Mouse (Mus musculus) urinary bladder, adult 18-20 months (tissue): ENCODE results near the gene Rrp12.
A peak's percentile ranks its signal among the peaks of the same experiment; 100 is the strongest.
"Not testable (repeated sequence)": the region's sequence is repeated elsewhere in the genome, so short reads cannot be mapped to it uniquely, and the experiment has no call there.

Experiments
- DNase-seq, 2 experiments: peaks; one replicate each; pipeline ENCODE4 v3.0.0; 2022; ENCODE audit warnings: low spot score in 2 of 2, mixed read lengths in 2 of 2

Gene Rrp12

GRCm38 (mm10) chr19:41895460-41896318 is at the start of gene Rrp12:
Gene Rrp12 (minus strand): TSS chr19:41896173.
- DNase-seq: peak; percentile 63 to 75

- no peak for DNase-seq
These were observed 47.9 kb upstream of the Rrp12 start for GRCm38 (mm10) chr19:41943841-41944240.

- no peak for DNase-seq
These were observed 42.6 kb upstream of the Rrp12 start for GRCm38 (mm10) chr19:41938539-41938938.

GRCm38 (mm10) chr19:41935921-41936320 is 39.9 kb upstream of the Rrp12 start:
- no peak for DNase-seq

- no peak for DNase-seq
These were observed 38.2 kb upstream of the Rrp12 start for GRCm38 (mm10) chr19:41934124-41934523.

- DNase-seq: peak; percentile 97 to 99
These were observed 37.5 kb upstream of the Rrp12 start, which contains the start of the genes Exosc1 and Zdhhc16 for GRCm38 (mm10) chr19:41933179-41934086. Gene Exosc1 (minus strand): TSS chr19:41933423. Gene Zdhhc16 (plus strand): TSS chr19:41933480.

GRCm38 (mm10) chr19:41932686-41933085 is 36.7 kb upstream of the Rrp12 start:
- DNase-seq: no peak

GRCm38 (mm10) chr19:41920412-41921067 is 24.6 kb upstream of the Rrp12 start:
- DNase-seq: no peak

GRCm38 (mm10) chr19:41919471-41919870 is 23.5 kb upstream of the Rrp12 start:
- DNase-seq: no peak

GRCm38 (mm10) chr19:41916853-41917252 is 20.9 kb upstream of the Rrp12 start:
- DNase-seq: no peak

GRCm38 (mm10) chr19:41915294-41915693 is 19.3 kb upstream of the Rrp12 start:
- DNase-seq: no peak

GRCm38 (mm10) chr19:41914592-41914882 is 18.6 kb upstream of the Rrp12 start:
- DNase-seq: not testable (repeated sequence)

GRCm38 (mm10) chr19:41913774-41914591 is 18.0 kb upstream of the Rrp12 start:
- no peak for DNase-seq

GRCm38 (mm10) chr19:41912121-41913080 is 16.4 kb upstream of the Rrp12 start:
- DNase-seq: peak; percentile 14 to 59

GRCm38 (mm10) chr19:41911178-41912073 is 15.5 kb upstream of the Rrp12 start, which contains the start of gene Pgam1:
Gene Pgam1 (plus strand): TSS chr19:41911923.
- peak; percentile 80 to 93 for DNase-seq

GRCm38 (mm10) chr19:41910396-41910795 is 14.4 kb upstream of the Rrp12 start:
- DNase-seq: no peak

GRCm38 (mm10) chr19:41908736-41909135 is 12.8 kb upstream of the Rrp12 start:
- no peak for DNase-seq

- no peak for DNase-seq
These were observed 11.2 kb upstream of the Rrp12 start for GRCm38 (mm10) chr19:41907079-41907760.
